Mouse (Mus musculus) thymus, postnatal 0 days (tissue): ENCODE results near the gene Atg7. TPM values are rescaled to one million over a fixed set of nuclear protein-coding genes. Genes with fewer than 3 reads are reported as not detected.
"Not testable (repeated sequence)": the region's sequence is repeated elsewhere in the genome, so short reads cannot be mapped to it uniquely, and the experiment has no call there.

Experiments used
- DNase-seq: peaks from one replicate; pipeline ENCODE4 v3.0.0-alpha.2; 2015; ENCODE audit warnings: low spot score
- polyA plus RNA-seq: library from polyadenylated mRNA; unstranded; fragments of >200 nt; fragmentation: Nextera tagmentation; extraction: Ambion mirVana; gene quantifications from 2 replicates; pipeline ENCODE4 v1.2.1, GENCODE M21; 2015

Gene Atg7
- polyA plus RNA-seq, result 19.5 and 19.6 TPM in 2 replicates

- peak; percentile 97 for DNase-seq
Measured at GRCm38 (mm10) chr6:114642601-114643528, at the start of gene Atg7. Gene Atg7, plus strand, starts transcription at chr6:114643097.

- not testable (repeated sequence) for DNase-seq
Measured at GRCm38 (mm10) chr6:114614076-114614475, 28.8 kb upstream of the Atg7 start.

- DNase-seq, result not testable (repeated sequence)
Measured at GRCm38 (mm10) chr6:114633886-114634285, 9.0 kb upstream of the Atg7 start.

GRCm38 (mm10) chr6:114643716-114644115 lies 819 bp downstream of the Atg7 start:
- DNase-seq, result no peak

- DNase-seq, result no peak
Measured at GRCm38 (mm10) chr6:114644531-114644930, 1.6 kb downstream of the Atg7 start.

GRCm38 (mm10) chr6:114646201-114646600 lies 3.3 kb downstream of the Atg7 start:
- DNase-seq, result no peak

- DNase-seq, result no peak
Measured at GRCm38 (mm10) chr6:114647011-114647410, 4.1 kb downstream of the Atg7 start.

GRCm38 (mm10) chr6:114648352-114649030 lies 5.6 kb downstream of the Atg7 start:
- no peak for DNase-seq

GRCm38 (mm10) chr6:114652209-114652608 lies 9.3 kb downstream of the Atg7 start:
- no peak for DNase-seq

- no peak for DNase-seq
Measured at GRCm38 (mm10) chr6:114656826-114657600, 14.1 kb downstream of the Atg7 start.

- DNase-seq, result no peak
Measured at GRCm38 (mm10) chr6:114657807-114658206, 14.9 kb downstream of the Atg7 start.

- DNase-seq, result no peak
Measured at GRCm38 (mm10) chr6:114659278-114659991, 16.5 kb downstream of the Atg7 start.

GRCm38 (mm10) chr6:114659992-114660800 lies 17.3 kb downstream of the Atg7 start:
- no peak for DNase-seq

- DNase-seq, result no peak
Measured at GRCm38 (mm10) chr6:114663707-114664106, 20.8 kb downstream of the Atg7 start.

- DNase-seq, result no peak
Measured at GRCm38 (mm10) chr6:114664716-114665115, 21.8 kb downstream of the Atg7 start.

- DNase-seq, result no peak
Measured at GRCm38 (mm10) chr6:114667518-114667917, 24.6 kb downstream of the Atg7 start.

- DNase-seq, result no peak
Measured at GRCm38 (mm10) chr6:114674771-114675170, 31.9 kb downstream of the Atg7 start.

GRCm38 (mm10) chr6:114676091-114676490 lies 33.2 kb downstream of the Atg7 start:
- no peak for DNase-seq

GRCm38 (mm10) chr6:114682092-114682711 lies 39.3 kb downstream of the Atg7 start:
- DNase-seq, result no peak

GRCm38 (mm10) chr6:114683741-114684140 lies 40.8 kb downstream of the Atg7 start:
- no peak for DNase-seq
